Mouse (Mus musculus) liver, embryonic 14.5 days (tissue): ENCODE measurements at regions not wholly inside any gene's neighbourhood (a gene's known extent, or its start where the extent isn't known, plus 50 kb on each side); places are given as distances from the start of the nearest gene placed in this dataset.

Experiments
- CTCF ChIP-seq: IDR thresholded peaks from 2 replicates; pipeline ENCODE4 v1.5.1; 2016; ENCODE audit warnings: antibody characterized with exemption, low read depth, control low read depth
- EP300 ChIP-seq: IDR thresholded peaks from 2 replicates; pipeline ENCODE4 v1.6.1; 2016; ENCODE audit warnings: antibody characterized with exemption, low read depth

GRCm38 (mm10) chr1:6997611-6998010, 2189.9 kb downstream of the Gm37988 start:
- no peak for TF ChIP-seq CTCF
- TF ChIP-seq EP300, result no peak
